Mouse (Mus musculus) intestine, embryonic 14.5 days (tissue): ENCODE measurements around the gene Jmjd7. TPM values are rescaled to one million over a fixed set of nuclear protein-coding genes. Genes with fewer than 3 reads are reported as not detected.

ENCODE experiments used
- ATAC-seq: fragments of 200-750 bp; cut with Nextera tagmentation; replicated peaks from 2 replicates; pipeline ENCODE4 v1.8.0; 2017; ENCODE audit warnings: low read depth, moderate number of reproducible peaks, moderate TSS enrichment, moderate library complexity; ENCODE audit not compliant: low FRiP score, low TSS enrichment
- DNase-seq: peaks from one replicate; pipeline ENCODE4 v3.0.0-alpha.2; 2018; ENCODE audit warnings: low spot score
- H3K27ac ChIP-seq: fragments of 300-500 bp; sonication (generic); 2 replicates; pipeline ENCODE4 v1.5.1; 2014; ENCODE audit warnings: low read depth, mild to moderate bottlenecking, control low read depth
- H3K27me3 ChIP-seq: fragments of 300-500 bp; sonication (generic); replicated peaks from 2 replicates; pipeline ENCODE4 v1.6.1; 2014; ENCODE audit warnings: low read length, control low read depth; ENCODE audit not compliant: control insufficient read depth, insufficient read depth
- H3K36me3 ChIP-seq: fragments of 300-500 bp; sonication (generic); 2 replicates; pipeline ENCODE4 v1.6.1; 2014; ENCODE audit warnings: low read length, control low read depth; ENCODE audit not compliant: control insufficient read depth, insufficient read depth
- H3K4me1 ChIP-seq: fragments of 300-500 bp; sonication (generic); replicated peaks from 2 replicates; pipeline ENCODE4 v1.6.1; 2014; ENCODE audit warnings: low read length, control low read depth, mixed read lengths; ENCODE audit not compliant: control insufficient read depth, insufficient read depth
- H3K4me2 ChIP-seq: fragments of 300-500 bp; sonication (generic); 2 replicates; pipeline ENCODE4 v1.6.1; 2014; ENCODE audit warnings: low read length
- H3K4me3 ChIP-seq: fragments of 300-500 bp; sonication (generic); 2 replicates; pipeline ENCODE4 v1.5.1; 2014; ENCODE audit warnings: low read depth, low read length, control low read depth, mixed read lengths
- H3K9ac ChIP-seq: fragments of 300-500 bp; sonication (generic); 2 replicates; pipeline ENCODE4 v1.6.1; 2014; ENCODE audit warnings: mild to moderate bottlenecking, low read length
- H3K9me3 ChIP-seq: fragments of 300-500 bp; sonication (generic); 2 replicates; pipeline ENCODE4 v1.6.1; 2016; ENCODE audit warnings: low read length, control low read depth; ENCODE audit not compliant: control insufficient read depth
- WGBS: fragments of 180-500 bp; shearing (Covaris S2); extraction: QIAGEN DNeasy Blood & Tissue Kit; methylation state at CpG from one replicate; pipeline ENCODE4 v1.1.7; 2014; 5-methylcytosine and 5-hydroxymethylcytosine counted together
- polyA plus RNA-seq: library from polyadenylated mRNA; unstranded; fragments of >200 nt; fragmentation: Nextera tagmentation; extraction: Ambion mirVana; gene quantifications from 2 replicates; pipeline ENCODE4 v1.2.1, GENCODE M21; 2014

The Jmjd7 gene
- 18.9 and 20.1 TPM in 2 replicates for polyA plus RNA-seq

DNA sequence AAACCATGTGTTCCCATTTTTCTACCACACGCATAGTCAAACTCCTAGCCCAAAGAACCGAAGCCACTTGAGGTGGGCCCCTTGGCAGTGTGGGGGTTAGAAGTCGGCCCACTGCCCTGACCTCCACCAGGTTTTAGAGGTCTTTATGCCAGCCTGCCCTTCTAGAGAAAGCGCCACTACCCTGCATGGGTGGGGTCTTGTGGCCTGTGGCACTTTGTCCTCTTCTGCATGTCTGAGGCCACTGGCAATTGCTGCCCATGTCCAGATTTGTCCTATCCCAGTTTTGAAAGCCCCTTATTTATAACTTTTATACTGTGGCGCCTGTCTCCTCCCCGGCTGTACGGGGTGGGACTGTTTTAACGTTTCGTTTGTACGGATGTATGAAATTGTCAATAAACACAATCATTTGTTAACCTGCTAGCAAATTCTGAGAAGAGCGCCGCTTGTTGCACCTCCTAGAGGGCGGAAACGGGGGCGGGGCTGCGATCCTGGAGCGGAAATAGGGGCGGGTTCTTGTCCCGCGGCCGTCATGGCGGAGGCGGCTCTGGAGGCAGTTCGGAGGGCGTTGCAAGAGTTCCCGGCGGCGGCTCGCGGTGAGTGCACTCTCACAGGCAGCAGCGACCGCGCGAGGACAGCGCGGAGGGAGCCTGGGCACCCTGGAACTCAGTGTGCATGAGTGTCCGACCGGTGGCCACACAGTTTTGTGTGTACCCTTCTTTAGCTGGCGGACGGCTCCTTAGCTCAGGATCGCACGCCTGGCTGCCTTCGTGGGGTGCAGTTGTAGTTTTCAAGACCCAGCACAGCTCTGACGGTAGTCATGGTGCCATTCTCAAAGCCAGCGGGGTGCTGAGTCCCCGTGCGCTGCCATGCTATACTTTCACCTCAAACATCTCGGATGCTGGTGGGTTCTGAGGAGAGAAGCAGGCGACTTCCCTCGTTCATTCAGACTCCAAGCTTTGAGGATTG lies at the start of gene Jmjd7, which contains the start of gene Gm28042:
Gene Jmjd7 (plus strand): TSS at position 500 of the 966 bp plus-strand sequence.
Gene Gm28042 (plus strand): TSS at position 510 of the 966 bp plus-strand sequence.
- ATAC-seq (peak; percentile 89), DNase-seq (peak; percentile 96)
- peak within 1 kb of the TSS; percentile 83 for H3K27ac ChIP-seq
- peak within 1 kb of the TSS; percentile 87 for H3K4me3 ChIP-seq
- H3K4me1 ChIP-seq: peaks cover 12% of the 10 kb centered on the region
- H3K9me3 ChIP-seq: no peaks in the 10 kb centered on the region
- no peaks in the 10 kb centered on the region for H3K27me3 ChIP-seq
- 5% methylated on average over 50 of the region's 50 CpGs for WGBS
- peak within 1 kb of the TSS; percentile 73 for H3K4me2 ChIP-seq
- H3K36me3 ChIP-seq: peaks cover 46% of the 10 kb centered on the region
- peak within 1 kb of the TSS; percentile 84 for H3K9ac ChIP-seq

DNA sequence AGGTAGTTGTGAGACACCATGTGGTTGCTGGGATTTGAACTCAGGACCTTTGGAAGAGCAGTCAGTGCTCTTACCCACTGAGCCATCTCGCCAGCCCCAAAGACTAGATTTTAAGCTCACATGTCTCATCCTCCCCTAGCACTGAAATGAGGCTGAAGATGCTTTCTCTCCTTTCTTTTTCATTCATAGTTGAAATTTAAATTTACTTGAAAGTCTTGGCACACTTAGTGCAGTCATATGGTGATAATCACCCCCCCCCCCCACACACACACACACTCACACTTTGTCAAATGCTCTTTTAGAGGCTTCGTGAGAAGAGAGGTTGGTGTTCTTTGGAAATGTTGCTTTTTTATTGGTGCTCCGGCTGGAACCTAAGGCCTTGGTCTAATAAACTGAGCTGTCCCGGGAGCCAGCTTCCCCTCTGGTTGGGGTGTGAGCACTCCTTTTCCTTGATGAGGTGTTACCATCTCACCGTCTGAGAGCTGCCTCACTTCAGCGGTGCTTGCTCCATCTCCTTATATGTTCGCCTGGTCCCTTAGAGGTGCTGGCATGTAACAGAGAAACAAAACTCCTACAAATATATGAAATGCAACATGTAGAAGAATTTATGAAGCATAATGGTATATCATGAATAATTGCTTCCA lies 46.8 kb upstream of the Jmjd7 start:
- H3K9ac ChIP-seq: no peak overlapping the region
- no peak overlapping the region for H3K4me2 ChIP-seq
- no peaks in the 10 kb centered on the region for H3K9me3 ChIP-seq
- ATAC-seq (no peak), DNase-seq (no peak)
- 81% methylated on average over 7 of the region's 7 CpGs for WGBS
- no peaks in the 10 kb centered on the region for H3K4me1 ChIP-seq
- no peak overlapping the region for H3K4me3 ChIP-seq
- no peak overlapping the region for H3K27ac ChIP-seq
- H3K27me3 ChIP-seq: no peaks in the 10 kb centered on the region
- peaks cover 16% of the 10 kb centered on the region for H3K36me3 ChIP-seq

DNA sequence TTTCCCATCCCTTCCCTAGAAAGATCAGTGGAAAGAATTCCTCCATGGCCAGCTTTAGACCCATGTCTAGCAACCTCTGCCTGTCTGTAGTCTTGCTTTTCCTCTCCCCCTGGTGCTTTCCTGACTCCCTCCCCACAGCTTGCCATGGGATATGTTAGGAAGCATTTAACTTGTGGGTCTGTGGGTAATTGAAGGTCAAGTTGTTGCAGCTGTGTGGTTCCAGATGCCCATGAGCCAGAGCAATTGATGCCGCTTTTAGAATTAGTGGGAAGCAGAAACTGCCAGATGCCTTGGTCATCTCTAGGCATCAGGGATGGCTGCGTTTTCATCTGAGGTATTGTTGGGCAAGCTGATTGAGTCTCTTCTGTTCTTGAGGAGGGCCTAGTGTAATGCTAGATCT lies 45.7 kb upstream of the Jmjd7 start:
- H3K9me3 ChIP-seq: no peaks in the 10 kb centered on the region
- WGBS: 83% methylated on average over 2 of the region's 2 CpGs
- H3K27ac ChIP-seq: no peak overlapping the region
- H3K4me1 ChIP-seq: no peaks in the 10 kb centered on the region
- no peak overlapping the region for H3K4me2 ChIP-seq
- H3K9ac ChIP-seq: no peak overlapping the region
- H3K36me3 ChIP-seq: peaks cover 16% of the 10 kb centered on the region
- no peak for ATAC-seq
- no peak overlapping the region for H3K4me3 ChIP-seq
- no peaks in the 10 kb centered on the region for H3K27me3 ChIP-seq
- no peak for DNase-seq

DNA sequence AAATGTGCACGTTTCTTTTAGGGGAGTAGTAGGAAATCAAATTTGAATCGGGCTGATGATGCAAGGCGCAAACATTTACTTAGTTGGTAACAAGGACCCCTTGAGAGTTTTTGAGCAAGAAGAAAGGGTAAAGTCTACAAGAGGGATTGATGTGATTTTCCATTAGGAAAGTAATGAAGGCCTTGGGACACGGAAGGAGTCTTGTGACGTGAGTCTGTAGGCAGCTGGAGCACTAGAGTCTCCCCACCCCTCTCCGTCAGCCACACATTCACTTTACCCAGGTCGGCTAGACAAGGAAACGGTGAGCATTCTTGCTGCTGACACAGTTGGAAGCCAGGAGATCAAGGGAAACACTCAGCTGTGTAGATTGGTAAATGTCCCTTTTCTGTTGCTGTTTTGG lies 41.4 kb upstream of the Jmjd7 start:
- Histone ChIP-seq H3K4me1 (no peaks in the 10 kb centered on the region), H3K27ac (no peak overlapping the region), H3K9ac (no peak overlapping the region), H3K36me3 (peaks cover 16% of the 10 kb centered on the region), H3K9me3 (no peaks in the 10 kb centered on the region), H3K4me3 (no peak overlapping the region), H3K4me2 (no peak overlapping the region), H3K27me3 (no peaks in the 10 kb centered on the region)
- no peak for DNase-seq
- no peak for ATAC-seq
- 68% methylated on average over 8 of the region's 8 CpGs for WGBS

DNA sequence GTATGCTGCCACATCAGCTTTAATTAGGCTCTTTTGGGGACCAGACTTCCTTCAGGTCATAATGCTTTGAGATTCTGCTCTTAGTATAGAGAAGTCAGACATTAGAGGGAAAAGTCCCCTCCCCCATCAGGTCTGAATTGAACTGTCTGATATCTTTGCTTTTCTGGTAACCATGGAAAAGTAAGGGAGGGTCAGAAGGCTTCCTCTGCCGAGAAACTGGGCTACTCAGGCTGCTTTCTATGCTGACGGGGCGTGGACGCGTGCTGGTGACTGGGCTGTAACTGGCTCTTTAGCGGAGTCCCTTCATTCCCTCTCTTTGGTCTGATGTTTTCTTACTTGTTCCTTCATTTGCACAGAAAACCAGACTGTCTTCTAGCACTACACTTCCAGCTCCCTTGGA lies 40.9 kb upstream of the Jmjd7 start:
- H3K4me1 ChIP-seq: no peaks in the 10 kb centered on the region
- no peak overlapping the region for H3K9ac ChIP-seq
- no peak overlapping the region for H3K4me2 ChIP-seq
- no peak overlapping the region for H3K27ac ChIP-seq
- no peak for ATAC-seq
- H3K9me3 ChIP-seq: no peaks in the 10 kb centered on the region
- WGBS: 75% methylated on average over 6 of the region's 6 CpGs
- no peak overlapping the region for H3K4me3 ChIP-seq
- peaks cover 12% of the 10 kb centered on the region for H3K36me3 ChIP-seq
- DNase-seq: no peak
- H3K27me3 ChIP-seq: no peaks in the 10 kb centered on the region

DNA sequence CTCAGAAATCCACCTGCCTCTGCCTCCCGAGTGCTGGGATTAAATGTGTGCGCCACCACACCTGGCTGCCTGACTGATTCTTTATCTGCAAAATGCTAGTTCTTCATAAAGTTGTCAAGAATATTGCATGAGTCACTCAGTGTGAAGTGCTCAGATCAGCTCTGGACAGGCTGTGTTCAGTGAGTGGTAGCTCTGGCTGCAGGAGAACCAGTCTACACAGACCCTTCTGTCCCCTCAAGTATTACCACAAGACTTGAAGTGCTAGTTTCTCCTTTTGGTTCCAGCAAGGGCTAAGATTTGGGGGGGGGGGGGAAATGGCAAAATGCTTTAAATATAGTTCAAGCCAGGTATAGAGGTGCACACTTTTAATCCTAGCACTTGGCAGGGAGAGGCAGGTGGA lies 39.8 kb upstream of the Jmjd7 start:
- WGBS: 96% methylated on average over 2 of the region's 2 CpGs
- Histone ChIP-seq H3K27ac (no peak overlapping the region), H3K9ac (no peak overlapping the region), H3K9me3 (no peaks in the 10 kb centered on the region), H3K4me3 (no peak overlapping the region), H3K27me3 (no peaks in the 10 kb centered on the region), H3K4me1 (no peaks in the 10 kb centered on the region), H3K4me2 (no peak overlapping the region), H3K36me3 (peaks cover 1% of the 10 kb centered on the region; the same call in 1 of the 2 replicates)
- ATAC-seq: no peak
- no peak for DNase-seq

DNA sequence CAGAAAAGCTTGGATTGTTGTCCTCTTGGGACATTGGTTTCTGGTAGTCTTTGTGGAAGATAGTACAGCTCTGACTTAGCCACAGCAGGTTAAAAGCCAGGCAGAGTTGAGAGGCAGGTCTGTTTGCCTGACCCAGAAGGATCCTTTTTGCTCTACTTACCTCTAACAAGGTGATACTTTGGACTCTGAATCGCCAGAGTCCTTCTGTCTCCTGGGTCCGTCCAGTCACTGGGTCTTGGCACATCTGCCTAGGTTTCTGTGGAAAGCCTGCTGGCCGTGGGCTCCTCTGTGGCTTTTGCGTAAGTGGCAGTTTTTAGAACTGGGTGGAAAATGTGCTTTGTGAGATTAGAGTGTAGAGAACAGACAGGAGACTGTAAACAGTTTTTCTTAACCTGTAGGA lies 38.3 kb upstream of the Jmjd7 start:
- DNase-seq (no peak), ATAC-seq (no peak)
- 88% methylated on average over 4 of the region's 4 CpGs for WGBS
- H3K36me3 ChIP-seq: no peaks in the 10 kb centered on the region
- no peak overlapping the region for H3K4me2 ChIP-seq
- no peak overlapping the region for H3K9ac ChIP-seq
- H3K9me3 ChIP-seq: no peaks in the 10 kb centered on the region
- no peaks in the 10 kb centered on the region for H3K27me3 ChIP-seq
- no peak overlapping the region for H3K4me3 ChIP-seq
- no peaks in the 10 kb centered on the region for H3K4me1 ChIP-seq
- H3K27ac ChIP-seq: no peak overlapping the region

DNA sequence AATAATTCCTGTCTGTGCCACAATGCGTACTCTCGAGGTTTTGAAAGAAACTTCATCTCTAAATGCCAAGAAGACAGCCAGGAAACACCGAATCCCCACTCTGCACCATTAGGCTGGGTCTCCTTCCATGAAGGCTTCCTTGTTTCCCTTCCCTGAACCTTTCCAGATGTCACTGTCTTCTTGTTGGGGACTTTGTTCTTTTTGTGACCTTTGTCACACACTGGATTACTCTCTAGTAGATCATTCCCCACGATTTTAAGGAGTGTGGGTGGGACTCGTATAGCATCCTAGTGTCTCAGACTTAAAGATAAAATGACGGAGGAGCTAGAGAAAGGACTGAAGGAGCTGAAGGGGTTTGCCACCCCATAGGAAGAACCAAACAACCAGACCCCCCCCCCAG lies 36.4 kb upstream of the Jmjd7 start:
- Histone ChIP-seq H3K27ac (no peak overlapping the region), H3K4me2 (no peak overlapping the region), H3K4me3 (no peak overlapping the region), H3K9me3 (no peaks in the 10 kb centered on the region), H3K9ac (no peak overlapping the region), H3K4me1 (no peaks in the 10 kb centered on the region; the same call in 1 of the 2 replicates), H3K27me3 (no peaks in the 10 kb centered on the region), H3K36me3 (no peaks in the 10 kb centered on the region)
- WGBS: 74% methylated on average over 6 of the region's 6 CpGs
- ATAC-seq: no peak
- no peak for DNase-seq
